In the genomic region with DNA sequence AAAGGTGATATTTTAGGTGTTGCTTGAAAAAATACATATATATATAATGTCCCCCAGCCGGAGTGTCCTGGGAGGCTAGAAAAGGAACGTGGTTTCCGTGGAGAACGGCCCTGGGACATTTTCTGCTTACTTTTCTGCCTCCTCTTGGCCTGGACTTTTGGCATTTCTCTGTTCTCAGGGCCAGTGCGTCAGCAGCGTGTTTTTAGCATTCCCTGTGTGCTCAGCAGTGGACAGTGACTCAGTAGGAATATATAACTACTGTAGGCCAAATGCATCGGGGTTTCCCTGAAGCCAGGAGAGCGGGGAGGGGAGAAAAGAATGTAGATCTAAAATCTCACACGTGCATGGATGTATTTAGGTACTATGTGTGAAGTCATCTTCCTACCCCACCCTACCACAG, we compare ENCODE assay signal across 32 mouse cellular contexts. TPM values are rescaled to one million over a fixed set of nuclear protein-coding genes. Genes with fewer than 3 reads are reported as not detected.
DNase-seq lines count a peak whose midpoint lies in the region; ATAC-seq and TF ChIP-seq lines count a peak whose summit lies in the region.
"Had no signal": no experiment of that assay in that cellular context is flagged by ENCODE, and none has a peak within 500 bp of the region (broad histone marks: within the 10 kb centered on the region; RNA-seq: fewer than 3 reads in every experiment).

No protein-coding gene starts in this region.

- TF ChIP-seq EP300 in stomach, postnatal 0 days (optimal IDR thresholded peaks at IDR 0.05): no peak

- TF ChIP-seq CTCF in stomach, postnatal 0 days (IDR thresholded peaks at IDR 0.05; ENCODE audit: low read depth): no peak

- H3K4me2 ChIP-seq in stomach, postnatal 0 days (replicated peaks; ENCODE audit: low read depth): no peak overlapping the region
- H3K4me2 ChIP-seq: forebrain, embryonic 13.5 days; heart, embryonic 11.5 days; hindbrain, embryonic 13.5 days; intestine, embryonic 15.5 days had no signal

- no peak for ATAC-seq in stomach, postnatal 0 days (ENCODE audit: low FRiP score, low TSS enrichment)
- ATAC-seq: forebrain, embryonic 13.5 days; forebrain, embryonic 16.5 days; hindbrain, embryonic 16.5 days; intestine, embryonic 15.5 days; Patski had no signal

- no peak overlapping the region for H3K4me3 ChIP-seq in stomach, postnatal 0 days (ENCODE audit: low read depth, low read length)
- H3K4me3 ChIP-seq: forebrain, embryonic 10.5 days; forebrain, embryonic 13.5 days; hindbrain, embryonic 10.5 days; hindbrain, embryonic 13.5 days; intestine, embryonic 15.5 days had no signal

- no peaks in the 10 kb centered on the region for H3K9me3 ChIP-seq in stomach, postnatal 0 days (ENCODE audit: control insufficient read depth, low read length)
- H3K9me3 ChIP-seq: forebrain, embryonic 10.5 days; forebrain, embryonic 13.5 days; hindbrain, embryonic 10.5 days; hindbrain, embryonic 13.5 days; intestine, embryonic 15.5 days had no signal

- no peak overlapping the region for H3K27ac ChIP-seq in stomach, postnatal 0 days (replicated peaks)
- H3K27ac ChIP-seq: forebrain, embryonic 10.5 days; forebrain, embryonic 13.5 days; hindbrain, embryonic 10.5 days; hindbrain, embryonic 13.5 days; intestine, embryonic 15.5 days had no signal

- no peaks in the 10 kb centered on the region for H3K36me3 ChIP-seq in stomach, postnatal 0 days (ENCODE audit: control insufficient read depth, insufficient read depth, low read length)
- H3K36me3 ChIP-seq: forebrain, embryonic 10.5 days; hindbrain, embryonic 10.5 days; hindbrain, embryonic 13.5 days; intestine, embryonic 15.5 days had no signal

- no peaks in the 10 kb centered on the region for H3K27me3 ChIP-seq in stomach, postnatal 0 days (ENCODE audit: control insufficient read depth, insufficient read depth, low read length)
- H3K27me3 ChIP-seq: intestine, embryonic 15.5 days; Patski had no signal

- peak; percentile 80 to 85 for DNase-seq in adrenal gland, adult (ENCODE audit: inconsistent age in 2 of 2, low spot score in 1 of 2)
- no peak for DNase-seq in adrenal gland, postnatal 4 days (ENCODE audit: low spot score in 2 of 2)
- DNase-seq in adrenal gland, adult 8-10 months: peak; percentile 63
- peak; percentile 38 for DNase-seq in adrenal gland, postnatal 25 days
- no peak for DNase-seq in lung, postnatal 4 days
- DNase-seq in stomach, postnatal 0 days (ENCODE audit: low spot score): no peak
- DNase-seq: cerebellum, adult 11-12 months; cerebellum, adult 8-10 months; cerebellum, postnatal 10 days; cerebellum, postnatal 36 days; gastrocnemius, postnatal 10 days; gastrocnemius, postnatal 36 days; heart, postnatal 36 days; kidney, adult 11 months had no signal

- no peak overlapping the region for H3K9ac ChIP-seq in stomach, postnatal 0 days (ENCODE audit: low read length)
- H3K9ac ChIP-seq: forebrain, embryonic 13.5 days; hindbrain, embryonic 13.5 days; intestine, embryonic 15.5 days had no signal

- no peaks in the 10 kb centered on the region for H3K4me1 ChIP-seq in stomach, postnatal 0 days (replicated peaks; ENCODE audit: control insufficient read depth, insufficient read depth)

- 81% methylated on average over 9 of the region's 9 CpGs for WGBS in stomach, postnatal 0 days

RNA-seq across cellular contexts. Expression of a gene that starts 3.8 kb away (rescaled TPM):
- total RNA-seq in adrenal gland, postnatal 4 days (2021): 10 to 100 TPM; 55.4 to 58.0 TPM
- total RNA-seq in adrenal gland, adult 8-10 months (2022): 100 to 1,000 TPM in 2 of 4 experiments, 10 to 100 TPM in 2; 62.4 to 132 (median 86.3) TPM
- total RNA-seq in adrenal gland, postnatal 25 days (2021): 46.2 and 54.3 TPM in 2 replicates
- 5.5 and 6.3 TPM in 2 replicates for polyA plus RNA-seq in stomach, postnatal 0 days (2015; fragmentation: Nextera tagmentation; extraction: Ambion mirVana)
- total RNA-seq: granulocyte monocyte progenitor cell, adult 5-6 weeks had no signal

RNA-seq across cellular contexts. Expression of a gene that starts 10.1 kb away (rescaled TPM):
- 100 to 1,000 TPM; 185 to 212 TPM for total RNA-seq in adrenal gland, postnatal 4 days (2021)
- 100 to 1,000 TPM in 3 of 4 experiments, 10 to 100 TPM in 1; 86.8 to 175 (median 156) TPM for total RNA-seq in adrenal gland, adult 8-10 months (2022)
- 183 and 198 TPM in 2 replicates for total RNA-seq in adrenal gland, postnatal 25 days (2021)
- 306 and 325 TPM in 2 replicates for polyA plus RNA-seq in stomach, postnatal 0 days (2015; fragmentation: Nextera tagmentation; extraction: Ambion mirVana)

RNA-seq across cellular contexts. Expression of a gene that starts 35.6 kb away (rescaled TPM):
- not detected for total RNA-seq in adrenal gland, postnatal 4 days (2021)
- total RNA-seq in adrenal gland, adult 8-10 months (2022): not detected
- not detected in 2 replicates for total RNA-seq in adrenal gland, postnatal 25 days (2021)
- polyA plus RNA-seq in stomach, postnatal 0 days (2015; fragmentation: Nextera tagmentation; extraction: Ambion mirVana): 0.08 TPM in 1 of 2 replicates, not detected in the other
- total RNA-seq: ES-E14; gastrocnemius, adult 18-20 months; gastrocnemius, postnatal 10 days; gastrocnemius, postnatal 36 days; granulocyte monocyte progenitor cell, adult 5-6 weeks; heart, adult 8-10 months; heart, postnatal 36 days had no signal
- polyA plus RNA-seq: cortical plate, adult 2 months; embryonic facial prominence, embryonic 11.5 days; embryonic facial prominence, embryonic 14.5 days; forebrain, embryonic 10.5 days; forebrain, embryonic 13.5 days; forebrain, embryonic 16.5 days; heart, embryonic 11.5 days; heart, embryonic 14.5 days; heart, postnatal 0 days; hindbrain, embryonic 16.5 days; intestine, embryonic 15.5 days had no signal

Comparison
In these comparisons a context has a peak if more than half of its experiments do, and no peak if none do; other contexts are left out.
1. DNase-seq: peak in adrenal gland, adult (2 of 2), adrenal gland, adult 8-10 months (single experiment) and adrenal gland, postnatal 25 days (single experiment); none in adrenal gland, postnatal 4 days (0 of 2), lung, postnatal 4 days (0 of 2) and stomach, postnatal 0 days (single experiment).